Mouse (Mus musculus): ENCODE data around the gene Npcd. TPM values are rescaled to one million over a fixed set of nuclear protein-coding genes. Genes with fewer than 3 reads are reported as not detected.

Npcd gene
- 10 to 100 TPM; 10.9 to 18.8 TPM for total RNA-seq (2021)
- long read RNA-seq, partial matches to known transcripts, result 37 of 51 reads
- long read RNA-seq, other reads (novel, unspliced or antisense), result 10 of 51 reads

- DNase-seq (ENCODE audit: low spot score in 2 of 2), result peak; percentile 96 to 99
Measured at GRCm38 (mm10) chr15:79834130-79834880, at the start of gene Npcd, which contains the start of gene Cbx6. Gene Npcd, minus strand, starts transcription at chr15:79834237. Gene Cbx6, minus strand, starts transcription at chr15:79834688.

GRCm38 (mm10) chr15:79883352-79883822, 49.4 kb upstream of the Npcd start:
- DNase-seq (ENCODE audit: low spot score in 2 of 2), result peak; percentile 92 to 97

- DNase-seq (ENCODE audit: low spot score in 2 of 2), result peak; percentile 62 to 80
Measured at GRCm38 (mm10) chr15:79882623-79883267, 48.7 kb upstream of the Npcd start.

- no peak for DNase-seq (ENCODE audit: low spot score in 2 of 2)
Measured at GRCm38 (mm10) chr15:79880477-79880876, 46.4 kb upstream of the Npcd start.

GRCm38 (mm10) chr15:79879319-79879718, 45.3 kb upstream of the Npcd start:
- DNase-seq (ENCODE audit: low spot score in 2 of 2), result peak; percentile 48 to 74

GRCm38 (mm10) chr15:79878725-79879136, 44.7 kb upstream of the Npcd start:
- no peak for DNase-seq (ENCODE audit: low spot score in 2 of 2)

- no peak for DNase-seq (ENCODE audit: low spot score in 2 of 2)
Measured at GRCm38 (mm10) chr15:79875261-79875995, 41.4 kb upstream of the Npcd start.

- no peak for DNase-seq (ENCODE audit: low spot score in 2 of 2)
Measured at GRCm38 (mm10) chr15:79873995-79874394, 40.0 kb upstream of the Npcd start.

GRCm38 (mm10) chr15:79873545-79873944, 39.5 kb upstream of the Npcd start:
- DNase-seq (ENCODE audit: low spot score in 2 of 2), result no peak

GRCm38 (mm10) chr15:79867260-79868002, 33.4 kb upstream of the Npcd start:
- no peak for DNase-seq (ENCODE audit: low spot score in 2 of 2)

GRCm38 (mm10) chr15:79859821-79860220, 25.8 kb upstream of the Npcd start:
- DNase-seq (ENCODE audit: low spot score in 2 of 2), result no peak

- no peak for DNase-seq (ENCODE audit: low spot score in 2 of 2)
Measured at GRCm38 (mm10) chr15:79858979-79859378, 24.9 kb upstream of the Npcd start.

GRCm38 (mm10) chr15:79850143-79850542, 16.1 kb upstream of the Npcd start:
- no peak for DNase-seq (ENCODE audit: low spot score in 2 of 2)

GRCm38 (mm10) chr15:79847100-79847499, 13.1 kb upstream of the Npcd start:
- DNase-seq (ENCODE audit: low spot score in 2 of 2), result peak in 1 of 2 experiments; percentile 37

GRCm38 (mm10) chr15:79845986-79846385, 11.9 kb upstream of the Npcd start:
- DNase-seq (ENCODE audit: low spot score in 2 of 2), result no peak

GRCm38 (mm10) chr15:79842985-79843384, 8.9 kb upstream of the Npcd start:
- no peak for DNase-seq (ENCODE audit: low spot score in 2 of 2)

GRCm38 (mm10) chr15:79840281-79840680, 6.2 kb upstream of the Npcd start:
- DNase-seq (ENCODE audit: low spot score in 2 of 2), result no peak

GRCm38 (mm10) chr15:79834881-79835260, 834 bp upstream of the Npcd start:
- no peak for DNase-seq (ENCODE audit: low spot score in 2 of 2)

- DNase-seq (ENCODE audit: low spot score in 2 of 2), result peak in 1 of 2 experiments; percentile 46
Measured at GRCm38 (mm10) chr15:79833251-79834050, 586 bp downstream of the Npcd start.

Measured in layer of hippocampus, adult 18-20 months (tissue).